Mouse (Mus musculus) myocyte (in vitro differentiated cells): Measurements from ENCODE around the gene Cd101. TPM values are rescaled to one million over a fixed set of nuclear protein-coding genes. Genes with fewer than 3 reads are reported as not detected.

ENCODE experiments used
- H3K27me3 ChIP-seq: one replicate; pipeline ENCODE4 v1.6.1; 2011; ENCODE audit not compliant: control insufficient read depth, insufficient read depth, insufficient read length
- H3K36me3 ChIP-seq: one replicate; pipeline ENCODE4 v1.6.1; 2011; ENCODE audit not compliant: control insufficient read depth, insufficient read depth
- H3K4me2 ChIP-seq: one replicate; pipeline ENCODE4 v1.6.1; 2011; ENCODE audit warnings: low read depth, control low read depth
- H3K4me3 ChIP-seq: one replicate; pipeline ENCODE4 v1.5.1; 2011; ENCODE audit warnings: mild to moderate bottlenecking, control low read depth, moderate library complexity
- H3K79me2 ChIP-seq: one replicate; pipeline ENCODE4 v1.6.1; 2011; ENCODE audit not compliant: control insufficient read depth, insufficient read depth
- H3ac ChIP-seq: one replicate; pipeline ENCODE4 v1.6.1; 2011; ENCODE audit not compliant: control insufficient read depth, insufficient read length
- CEBPB ChIP-seq: IDR thresholded peaks from 2 replicates; pipeline ENCODE4 v1.6.1; 2011; ENCODE audit warnings: mild to moderate bottlenecking, moderate library complexity; ENCODE audit not compliant: poor library complexity, insufficient read depth, severe bottlenecking
- E2F4 ChIP-seq: IDR thresholded peaks from one replicate; pipeline ENCODE4 v1.6.1; 2011; ENCODE audit warnings: mild to moderate bottlenecking, control low read depth, moderate library complexity; ENCODE audit not compliant: insufficient read depth
- MAX ChIP-seq: IDR thresholded peaks from one replicate; pipeline ENCODE4 v1.6.1; 2011; ENCODE audit warnings: low read depth, mild to moderate bottlenecking, control low read depth
- MYOD1 ChIP-seq, 3 experiments: IDR thresholded peaks; one replicate each; pipeline ENCODE4 v1.6.1; 2011; ENCODE audit warnings: control low read depth in 2 of 3, low read depth in 2 of 3, mild to moderate bottlenecking in 2 of 3, moderate library complexity in 1 of 3; ENCODE audit not compliant: insufficient read length in 2 of 3, control insufficient read depth in 1 of 3
- MYOG ChIP-seq, 3 experiments: IDR thresholded peaks; one replicate each; pipeline ENCODE4 v1.6.1; 2011; ENCODE audit warnings: control low read depth in 2 of 3, low read depth in 2 of 3, mild to moderate bottlenecking in 2 of 3; ENCODE audit not compliant: insufficient read length in 2 of 3, control insufficient read depth in 1 of 3, insufficient read depth in 1 of 3
- POLR2A ChIP-seq: IDR thresholded peaks from one replicate; pipeline ENCODE4 v1.6.1; 2011; ENCODE audit warnings: low read depth, mild to moderate bottlenecking, control low read depth, moderate library complexity; ENCODE audit not compliant: insufficient read length
- POLR2AphosphoS2 ChIP-seq: IDR thresholded peaks from one replicate; pipeline ENCODE4 v1.6.1; 2011; ENCODE audit warnings: low read depth, control low read depth; ENCODE audit not compliant: insufficient read length
- REST ChIP-seq: IDR thresholded peaks from one replicate; pipeline ENCODE4 v1.6.1; 2011; ENCODE audit warnings: mild to moderate bottlenecking, control low read depth, moderate library complexity; ENCODE audit not compliant: insufficient read depth, insufficient read length
- SRF ChIP-seq: IDR thresholded peaks from one replicate; pipeline ENCODE4 v1.6.1; 2011; ENCODE audit warnings: low read depth; ENCODE audit not compliant: control insufficient read depth, insufficient read length
- TCF12 ChIP-seq: IDR thresholded peaks from one replicate; pipeline ENCODE4 v1.6.1; 2011; ENCODE audit warnings: mild to moderate bottlenecking, control low read depth; ENCODE audit not compliant: poor library complexity, insufficient read depth, severe bottlenecking
- TCF3 ChIP-seq: IDR thresholded peaks from one replicate; pipeline ENCODE4 v1.6.1; 2011; ENCODE audit warnings: low read depth, control low read depth; ENCODE audit not compliant: insufficient read length
- USF1 ChIP-seq: IDR thresholded peaks from one replicate; pipeline ENCODE4 v1.6.1; 2011; ENCODE audit warnings: low read depth, mild to moderate bottlenecking, control low read depth, moderate library complexity
- polyA plus RNA-seq: library from polyadenylated mRNA; unstranded; fragments of >200 nt; fragmentation: generic; extraction: Trizol; gene quantifications from one replicate; pipeline ENCODE4 v1.2.1, GENCODE M21; 2012; ENCODE audit warnings: missing spikeins

Gene Cd101
- polyA plus RNA-seq, 1 experiment: not detected

- no peaks in the 10 kb centered on the region for H3K27me3 ChIP-seq
- no peak overlapping the region for H3K4me2 ChIP-seq
- H3ac ChIP-seq: no peak overlapping the region
- H3K4me3 ChIP-seq: no peak overlapping the region
- H3K36me3 ChIP-seq: no peaks in the 10 kb centered on the region
- H3K79me2 ChIP-seq: no peaks in the 10 kb centered on the region
- TF ChIP-seq CEBPB (no peak), POLR2AphosphoS2 (no peak), MYOD1 (IDR thresholded peaks at IDR 0.05; ENCODE audit: control insufficient read depth in 1 of 3, insufficient read length in 2 of 3, low read depth in 2 of 3) (no peak), E2F4 (no peak), REST (no peak), SRF (no peak), TCF3 (no peak), MYOG (IDR thresholded peaks at IDR 0.05; ENCODE audit: control insufficient read depth in 1 of 3, insufficient read depth in 1 of 3, insufficient read length in 2 of 3, low read depth in 2 of 3) (no peak), POLR2A (no peak), MAX (no peak), TCF12 (no peak), USF1 (no peak)
Measured at GRCm38 (mm10) chr3:101073384-101073783, 44.0 kb upstream of the Cd101 start.

GRCm38 (mm10) chr3:101072506-101073215 is 43.3 kb upstream of the Cd101 start:
- Histone ChIP-seq H3K4me3 (no peak overlapping the region), H3K4me2 (no peak overlapping the region), H3ac (no peak overlapping the region), H3K36me3 (no peaks in the 10 kb centered on the region), H3K79me2 (no peaks in the 10 kb centered on the region), H3K27me3 (no peaks in the 10 kb centered on the region)
- no peak for TF ChIP-seq MAX
- no peak for TF ChIP-seq MYOG (IDR thresholded peaks at IDR 0.05; ENCODE audit: control insufficient read depth in 1 of 3, insufficient read depth in 1 of 3, insufficient read length in 2 of 3, low read depth in 2 of 3)
- no peak for TF ChIP-seq POLR2A
- TF ChIP-seq TCF12: no peak
- TF ChIP-seq POLR2AphosphoS2: no peak
- TF ChIP-seq MYOD1 (IDR thresholded peaks at IDR 0.05; ENCODE audit: control insufficient read depth in 1 of 3, insufficient read length in 2 of 3, low read depth in 2 of 3): no peak
- TF ChIP-seq E2F4: no peak
- no peak for TF ChIP-seq REST
- TF ChIP-seq TCF3: no peak
- no peak for TF ChIP-seq SRF
- TF ChIP-seq CEBPB: no peak

GRCm38 (mm10) chr3:101071576-101071975 is 42.2 kb upstream of the Cd101 start:
- TF ChIP-seq MYOD1 (IDR thresholded peaks at IDR 0.05; ENCODE audit: control insufficient read depth in 1 of 3, insufficient read length in 2 of 3, low read depth in 2 of 3) (peak in 1 of 3 experiments; percentile 18), MYOG (IDR thresholded peaks at IDR 0.05; ENCODE audit: control insufficient read depth in 1 of 3, insufficient read depth in 1 of 3, insufficient read length in 2 of 3, low read depth in 2 of 3) (no peak)
- peak overlapping the region; percentile 63 for H3K4me2 ChIP-seq
- H3K27me3 ChIP-seq: no peaks in the 10 kb centered on the region
- H3K79me2 ChIP-seq: no peaks in the 10 kb centered on the region
- H3K4me3 ChIP-seq: no peak overlapping the region
- no peaks in the 10 kb centered on the region for H3K36me3 ChIP-seq
- H3ac ChIP-seq: no peak overlapping the region

GRCm38 (mm10) chr3:101070796-101071235 is 41.5 kb upstream of the Cd101 start:
- no peaks in the 10 kb centered on the region for H3K79me2 ChIP-seq
- H3K36me3 ChIP-seq: no peaks in the 10 kb centered on the region
- peak overlapping the region; percentile 63 for H3K4me2 ChIP-seq
- no peak overlapping the region for H3K4me3 ChIP-seq
- no peak overlapping the region for H3ac ChIP-seq
- TF ChIP-seq MYOD1 (IDR thresholded peaks at IDR 0.05; ENCODE audit: control insufficient read depth in 1 of 3, insufficient read length in 2 of 3, low read depth in 2 of 3): no peak
- H3K27me3 ChIP-seq: no peaks in the 10 kb centered on the region

GRCm38 (mm10) chr3:101070230-101070795 is 41.0 kb upstream of the Cd101 start:
- H3K27me3 ChIP-seq: no peaks in the 10 kb centered on the region
- H3K4me3 ChIP-seq: no peak overlapping the region
- no peaks in the 10 kb centered on the region for H3K79me2 ChIP-seq
- no peak overlapping the region for H3ac ChIP-seq
- TF ChIP-seq TCF12: peak; percentile 72
- peak; percentile 75 for TF ChIP-seq CEBPB
- peak; percentile 82 to 90 (median 87) for TF ChIP-seq MYOD1 (IDR thresholded peaks at IDR 0.05; ENCODE audit: control insufficient read depth in 1 of 3, insufficient read length in 2 of 3, low read depth in 2 of 3)
- peak; percentile 11 for TF ChIP-seq SRF
- TF ChIP-seq TCF3: no peak
- no peak for TF ChIP-seq POLR2A
- TF ChIP-seq MYOG (IDR thresholded peaks at IDR 0.05; ENCODE audit: control insufficient read depth in 1 of 3, insufficient read depth in 1 of 3, insufficient read length in 2 of 3, low read depth in 2 of 3): peak; percentile 45 to 88 (median 88)
- H3K36me3 ChIP-seq: no peaks in the 10 kb centered on the region
- H3K4me2 ChIP-seq: peak overlapping the region; percentile 63
